Mouse (Mus musculus) MEL-GATA-1-ER (cell line): ENCODE results near the gene Chrnb1.
A peak's percentile ranks its signal among the peaks of the same experiment; 100 is the strongest.

ENCODE experiments used
- DNase-seq: peaks from one replicate; pipeline ENCODE4 v3.0.0-alpha.2; 2012; ENCODE audit warnings: low read depth; ENCODE audit errors: extremely low read depth

Chrnb1 gene

GRCm38 (mm10) chr11:69777504-69778257, 18.1 kb downstream of the Chrnb1 start:
- no peak for DNase-seq

DNA sequence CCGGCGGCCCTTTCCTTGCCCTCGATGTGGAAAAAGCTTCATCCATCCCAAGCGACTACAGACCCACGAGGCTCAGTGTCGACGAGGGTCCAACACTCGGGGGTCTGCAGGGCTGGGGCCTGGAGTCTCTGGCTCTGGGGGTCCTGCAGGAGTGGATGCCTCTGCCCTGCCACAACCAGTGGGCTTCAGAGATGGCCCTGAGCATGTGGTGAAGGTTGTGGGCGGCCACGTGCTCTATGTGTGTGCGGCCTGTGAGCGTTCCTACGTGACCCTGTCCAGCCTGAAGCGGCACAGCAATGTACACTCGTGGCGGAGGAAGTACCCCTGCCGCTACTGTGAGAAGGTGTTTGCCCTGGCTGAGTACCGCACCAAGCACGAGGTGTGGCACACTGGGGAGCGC, 19.3 kb downstream of the Chrnb1 start:
- no peak for DNase-seq

GRCm38 (mm10) chr11:69775716-69776115, 20.0 kb downstream of the Chrnb1 start:
- no peak for DNase-seq

GRCm38 (mm10) chr11:69774961-69775360, 20.8 kb downstream of the Chrnb1 start:
- DNase-seq, result no peak

DNA sequence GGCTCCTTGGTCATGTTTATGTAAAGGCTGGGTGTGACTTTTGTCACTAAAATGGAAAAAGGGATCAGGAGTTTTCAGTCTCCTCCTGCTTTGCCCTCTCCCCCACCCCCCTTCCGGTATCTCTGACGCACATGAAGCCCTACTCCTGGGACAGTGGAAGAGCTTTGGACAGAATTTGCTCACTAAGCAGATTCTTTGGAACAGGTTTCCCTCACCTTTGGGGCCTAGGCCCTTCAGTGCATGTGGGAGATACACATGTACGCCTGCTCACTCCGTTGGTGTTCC, 28.2 kb downstream of the Chrnb1 start:
- no peak for DNase-seq

DNA sequence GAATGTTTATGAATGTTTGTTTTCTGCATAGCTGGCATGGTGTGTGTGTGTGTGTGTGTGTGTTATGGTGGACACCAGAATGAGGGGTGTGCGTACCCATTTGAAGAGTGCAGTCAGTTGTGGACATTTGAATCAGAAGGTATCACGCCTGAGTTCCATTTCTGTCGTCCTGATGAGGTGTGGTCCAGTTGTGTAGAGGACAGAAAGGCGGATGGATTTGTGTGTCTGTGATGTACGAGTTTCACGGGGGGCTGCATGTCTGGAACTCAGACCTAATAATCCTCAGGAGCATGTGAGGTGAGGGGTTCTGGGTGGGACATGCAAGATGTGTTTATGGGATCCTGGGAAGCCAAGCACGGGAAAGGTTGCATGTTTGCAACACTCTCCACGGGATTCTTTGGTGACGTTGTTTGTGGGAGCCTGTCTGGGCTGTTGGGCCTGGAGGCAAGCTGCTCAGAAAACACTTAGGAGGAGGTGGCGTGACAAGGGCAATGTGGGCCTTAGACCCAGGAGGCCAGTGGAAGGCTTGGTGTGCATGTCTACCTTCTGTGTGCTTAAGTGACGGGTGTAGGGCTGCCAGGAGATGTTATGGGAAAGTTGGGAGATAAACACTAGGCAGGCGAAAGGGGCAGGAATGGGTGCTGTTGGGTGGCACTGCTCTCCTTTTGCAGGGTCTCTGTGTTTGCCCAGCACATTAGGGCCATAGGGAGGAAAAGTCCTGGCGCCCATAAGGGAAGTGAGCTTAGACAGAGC, 28.7 kb downstream of the Chrnb1 start:
- no peak for DNase-seq

- DNase-seq, result no peak
These were observed 29.6 kb downstream of the Chrnb1 start for GRCm38 (mm10) chr11:69766126-69766609.

DNA sequence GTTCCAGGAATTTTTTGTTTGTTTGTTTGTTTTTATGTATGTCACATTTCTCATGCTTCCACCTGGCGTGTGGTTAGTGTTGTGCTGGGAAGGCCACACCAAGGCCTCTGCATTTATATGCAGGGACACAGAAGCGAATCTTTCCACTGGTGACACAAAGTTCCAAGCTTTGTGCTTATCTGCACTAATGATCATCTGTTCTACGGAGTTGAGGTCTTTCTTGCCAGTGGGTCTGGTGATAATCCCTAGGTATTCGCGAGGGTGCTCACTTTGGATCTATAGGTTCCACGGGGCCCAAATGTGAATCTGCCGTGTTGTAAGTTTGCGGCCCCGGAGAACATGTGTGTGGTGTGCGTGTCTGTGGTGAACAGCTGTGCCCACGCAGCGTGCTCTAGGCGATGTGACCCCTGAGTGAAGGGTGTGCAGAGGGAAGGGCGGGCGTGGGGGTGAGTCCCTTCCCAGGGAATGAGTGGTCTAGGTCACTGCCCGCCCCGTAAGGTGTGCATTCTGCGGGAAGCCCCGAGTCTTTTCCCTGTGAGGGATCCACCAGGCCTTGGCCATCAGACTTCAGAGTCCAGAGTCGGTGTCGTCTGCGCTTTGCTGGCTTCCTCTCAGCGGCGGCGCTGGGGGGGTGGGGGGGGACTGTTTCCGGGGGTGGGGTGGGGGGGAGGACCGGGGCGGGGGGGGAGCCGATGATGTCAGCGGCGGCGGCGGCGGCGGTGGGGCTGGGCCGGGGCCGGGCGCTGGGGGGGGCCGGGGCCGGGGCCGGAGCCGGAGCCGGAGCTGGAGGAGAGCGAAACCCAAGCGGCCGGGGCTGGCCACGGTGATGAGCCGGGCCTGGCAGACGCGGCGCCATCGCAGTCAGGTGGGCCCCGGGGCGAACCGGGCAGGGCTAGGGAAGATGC, 30.3 kb downstream of the Chrnb1 start, which contains the start of gene Zbtb4:
Gene Zbtb4 (plus strand): TSS at position 692 of the 905 bp plus-strand sequence.
- DNase-seq, result no peak

DNA sequence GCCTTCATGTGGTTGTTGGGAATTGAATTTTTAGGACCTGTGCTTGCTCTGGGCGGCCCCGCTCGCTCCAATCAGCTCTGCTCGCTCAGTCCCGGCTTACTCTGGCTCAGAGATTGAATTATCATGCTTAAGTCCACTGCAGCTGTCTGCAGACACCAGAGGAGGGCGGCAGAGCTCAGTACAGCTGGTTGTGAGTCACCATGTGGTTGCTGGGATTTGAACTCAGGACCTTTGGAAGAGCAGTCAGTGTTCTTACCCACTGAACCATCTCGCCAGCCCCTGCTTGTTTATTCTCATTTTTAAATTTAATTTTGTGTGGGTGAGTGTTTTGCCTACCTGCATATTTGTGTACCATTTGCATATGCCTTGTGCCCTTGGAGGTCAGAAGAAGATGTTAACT, 32.2 kb downstream of the Chrnb1 start:
- no peak for DNase-seq

GRCm38 (mm10) chr11:69761868-69762267, 33.9 kb downstream of the Chrnb1 start, which contains the start of gene Slc35g3:
Slc35g3 (minus strand) TSS chr11:69761968.
- DNase-seq, result no peak

GRCm38 (mm10) chr11:69760901-69761200, 34.9 kb downstream of the Chrnb1 start:
- no peak for DNase-seq

DNA sequence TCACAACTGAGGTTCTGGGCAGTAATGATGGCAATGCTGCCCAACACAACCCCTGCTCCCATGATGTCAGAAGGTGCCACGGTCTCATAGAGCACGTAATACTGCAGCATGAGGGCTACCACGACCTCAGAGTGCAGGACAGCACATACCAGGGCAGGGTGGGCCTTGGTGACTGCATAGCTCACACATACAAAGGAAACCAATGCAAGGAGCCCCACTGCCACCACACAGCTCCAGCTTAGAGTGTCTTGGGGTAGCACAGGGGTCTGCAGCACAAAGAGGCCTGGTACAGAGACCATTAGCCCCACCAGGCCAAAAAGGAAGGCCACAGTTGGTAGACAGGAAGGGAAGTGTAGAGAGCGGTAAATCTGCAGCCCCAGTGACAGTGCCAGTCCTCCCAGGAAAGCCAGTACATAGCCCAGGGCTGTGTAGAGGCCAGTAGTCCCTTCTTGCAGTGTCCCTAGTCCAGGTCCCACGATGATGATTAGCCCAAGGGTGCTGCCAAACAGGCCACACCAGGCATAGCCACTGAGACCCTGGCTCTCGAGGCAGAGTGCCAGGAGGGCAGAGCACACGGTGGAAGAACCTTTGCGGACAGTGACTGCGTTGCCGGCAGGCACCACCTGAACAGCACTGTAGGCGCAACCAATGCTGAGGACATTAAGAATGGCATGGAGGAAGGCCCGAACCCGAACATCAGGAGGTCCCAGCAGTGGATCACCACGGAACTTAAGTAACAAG, 35.4 kb downstream of the Chrnb1 start:
- DNase-seq, result no peak

DNA sequence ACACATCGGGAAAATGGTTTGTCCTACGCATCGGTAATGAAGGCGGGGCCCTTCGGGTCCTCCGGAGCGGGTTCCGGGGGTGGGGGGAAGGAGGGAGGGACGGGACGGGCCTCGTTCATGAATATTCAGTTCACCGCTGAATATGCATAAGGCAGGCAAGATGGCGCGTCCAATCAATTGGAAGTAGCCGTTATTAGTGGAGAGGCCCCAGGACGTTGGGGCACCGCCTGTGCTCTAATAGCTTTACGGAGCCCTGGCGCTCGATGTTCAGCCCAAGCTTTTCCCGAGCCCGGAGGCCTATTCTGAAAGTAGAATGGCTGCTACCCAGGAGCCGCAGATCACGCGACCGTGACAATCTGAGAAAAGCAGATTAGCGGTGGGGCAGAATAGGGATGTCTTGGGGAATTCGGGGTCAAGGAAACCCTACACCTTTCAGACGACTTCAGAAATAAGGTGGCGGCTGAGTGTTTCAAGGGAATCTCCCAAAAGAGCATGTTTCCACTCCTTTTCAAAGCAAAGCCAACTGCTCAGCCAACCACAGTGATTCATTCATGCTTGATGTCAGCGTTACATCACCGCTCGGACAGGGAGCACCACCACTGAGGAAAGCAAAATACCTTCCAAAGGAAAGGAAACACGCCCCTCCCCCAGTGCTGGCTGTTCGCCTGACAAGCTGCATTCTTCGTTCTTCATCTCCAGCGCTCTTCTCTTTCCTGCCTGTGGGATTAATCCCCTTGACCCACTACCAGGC, 36.6 kb downstream of the Chrnb1 start:
- DNase-seq, result peak; percentile 65

DNA sequence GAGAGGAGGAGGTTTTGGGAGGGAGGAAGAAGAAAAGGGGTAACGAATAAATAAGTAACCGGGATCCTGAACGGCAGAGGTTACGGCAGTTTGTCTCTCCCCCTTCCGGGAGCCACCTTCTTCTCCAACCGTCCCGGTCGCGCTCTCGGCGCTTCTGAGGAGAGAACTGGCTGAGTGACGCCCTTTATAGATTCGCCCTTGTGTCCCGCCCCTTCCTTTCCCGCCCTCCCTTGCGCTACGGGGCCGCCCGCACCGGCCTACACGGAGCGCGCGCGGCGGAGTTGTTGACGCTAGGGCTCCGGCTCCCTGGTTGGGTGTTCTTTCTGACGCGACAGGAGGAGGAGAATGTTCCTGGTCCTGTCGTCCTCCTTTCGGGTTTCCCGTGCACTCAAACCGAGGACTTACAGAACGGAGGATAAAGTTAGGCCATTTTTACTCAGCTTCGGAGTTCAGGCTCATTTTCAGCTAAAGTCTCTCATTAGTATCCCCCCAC, 37.2 kb downstream of the Chrnb1 start, which contains the start of gene Polr2a:
Gene Polr2a (minus strand): TSS at position 160 of the 493 bp plus-strand sequence.
- peak; percentile 88 for DNase-seq

GRCm38 (mm10) chr11:69758090-69758456, 37.7 kb downstream of the Chrnb1 start:
- DNase-seq, result peak; percentile 84

GRCm38 (mm10) chr11:69757303-69758089, 38.2 kb downstream of the Chrnb1 start:
- DNase-seq, result no peak

GRCm38 (mm10) chr11:69754701-69755100, 41.0 kb downstream of the Chrnb1 start:
- peak; percentile 57 for DNase-seq

- DNase-seq, result no peak
These were observed 41.5 kb downstream of the Chrnb1 start for GRCm38 (mm10) chr11:69754233-69754632.

DNA sequence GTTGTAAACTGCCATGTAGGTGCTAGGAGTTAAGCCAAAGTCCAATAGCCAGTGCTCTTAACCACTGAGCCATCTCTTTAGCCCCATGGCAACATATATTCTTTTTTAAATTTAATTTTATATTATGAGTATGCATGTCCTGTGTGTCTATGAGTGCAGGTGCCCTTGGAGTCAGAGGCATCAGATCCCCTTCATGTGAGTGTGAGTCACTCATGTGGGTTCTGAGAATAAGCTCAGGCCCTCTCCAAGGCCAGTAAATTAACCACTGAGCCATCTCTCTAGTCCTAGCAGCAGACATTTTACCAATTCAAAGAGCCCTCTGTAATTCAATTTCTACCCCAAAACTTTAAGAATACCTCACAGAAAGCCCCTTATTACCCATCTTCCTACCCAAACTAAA, 43.1 kb downstream of the Chrnb1 start:
- no peak for DNase-seq
